Mouse (Mus musculus) spleen, adult 12 weeks (tissue): Measurements from ENCODE around the gene Pts.

Source experiments
- DNase-seq: peaks from one replicate; pipeline ENCODE4 v3.0.0; 2022; ENCODE audit warnings: low spot score

The Pts gene

GRCm38 (mm10) chr9:50530890-50531289 lies 2.4 kb upstream of the Pts start:
- no peak for DNase-seq

DNA sequence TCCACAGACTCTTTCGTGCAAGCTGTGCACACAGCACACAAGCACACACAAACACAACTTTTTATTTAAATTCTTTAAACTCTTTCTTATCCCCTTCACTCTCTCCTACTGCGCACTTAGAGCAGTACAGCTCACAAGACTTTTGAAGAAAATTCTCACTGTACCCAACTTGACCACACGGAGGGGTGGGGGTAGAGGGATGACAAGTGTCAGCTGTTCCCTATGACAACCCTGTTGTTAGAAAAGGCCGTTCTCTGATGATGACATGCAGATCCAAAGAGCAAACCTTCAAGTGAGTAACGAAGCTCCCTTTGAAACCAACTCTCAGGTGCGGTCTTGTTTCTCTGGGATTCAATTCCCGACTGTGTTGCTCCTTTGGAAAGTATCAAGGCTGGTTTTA lies 664 bp downstream of the Pts start:
- no peak for DNase-seq

DNA sequence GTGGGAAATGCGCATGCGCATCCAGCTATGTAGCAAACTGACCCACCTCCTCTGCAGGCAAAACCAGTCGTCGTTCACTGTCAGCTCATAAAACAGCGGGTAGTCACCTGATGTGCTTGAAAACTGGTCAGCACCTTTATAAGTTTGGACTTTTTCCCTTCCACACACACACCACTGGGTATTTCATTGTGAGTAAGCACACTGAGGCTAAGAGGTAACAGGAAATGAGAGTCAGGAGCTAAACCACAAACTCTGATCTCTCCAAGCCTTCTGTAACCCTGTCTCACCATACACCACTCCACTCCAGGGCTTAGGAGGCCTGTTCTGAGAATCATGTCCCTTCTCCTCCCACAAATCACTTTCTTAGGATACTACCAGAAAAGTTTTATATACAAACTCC lies 2.9 kb downstream of the Pts start:
- no peak for DNase-seq

GRCm38 (mm10) chr9:50524936-50525335 lies 3.6 kb downstream of the Pts start:
- no peak for DNase-seq

GRCm38 (mm10) chr9:50522574-50522973 lies 6.0 kb downstream of the Pts start:
- DNase-seq = no peak

DNA sequence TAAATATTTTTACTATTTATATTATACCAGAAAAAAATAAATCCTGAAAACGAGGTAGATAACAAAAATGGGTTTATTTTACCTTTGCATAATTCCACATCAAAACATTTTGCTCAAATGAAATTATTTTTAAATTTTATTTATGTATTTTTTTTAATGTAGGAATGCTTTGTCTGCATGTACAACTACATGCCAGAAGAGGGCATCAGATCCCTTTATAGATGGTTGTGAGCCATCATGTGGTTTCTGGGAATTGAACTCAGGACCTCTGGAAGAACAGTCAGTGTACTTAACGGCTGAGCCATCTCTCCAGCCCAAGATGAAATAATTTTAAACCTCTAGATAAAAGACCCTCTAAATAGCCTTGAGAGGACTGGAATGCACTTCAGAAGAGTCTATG lies 7.0 kb downstream of the Pts start:
- DNase-seq = no peak

DNA sequence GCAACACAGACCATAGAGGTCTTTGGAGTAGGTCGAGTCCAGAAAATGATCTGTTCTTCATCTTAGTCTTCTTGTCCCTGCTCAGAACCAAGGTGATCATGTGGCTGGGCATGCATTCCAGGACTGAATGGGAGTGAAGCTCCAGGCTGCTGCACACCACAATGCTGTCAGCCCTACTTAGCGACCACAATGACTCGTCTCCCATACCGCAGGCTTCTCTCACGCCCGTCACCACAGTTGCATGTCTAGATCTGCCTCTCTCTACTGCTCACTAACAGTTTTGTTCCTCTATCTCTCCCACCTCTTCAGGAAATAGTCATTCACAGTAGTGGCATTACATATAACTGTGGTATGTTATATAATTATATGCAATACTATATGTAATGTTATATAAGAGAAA lies 7.8 kb downstream of the Pts start:
- DNase-seq = no peak

DNA sequence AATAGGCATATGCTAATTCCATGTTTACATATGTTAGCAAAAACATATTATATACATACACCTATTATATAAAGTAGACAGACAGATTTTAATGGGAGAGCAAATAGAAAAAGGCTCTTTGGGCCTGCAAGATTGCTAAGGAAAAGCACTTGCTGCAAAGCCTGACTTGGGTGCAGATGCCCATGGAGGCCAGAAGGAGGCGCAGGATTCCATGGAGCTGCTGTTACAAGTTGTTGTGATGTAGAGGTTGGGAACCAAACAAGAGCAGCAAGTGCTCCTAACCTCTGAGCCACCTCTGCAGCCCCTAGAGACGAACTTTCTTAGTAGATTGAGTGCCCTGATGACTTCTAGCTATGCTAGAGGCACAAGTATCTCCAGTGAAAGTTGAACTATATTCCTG lies 9.7 kb downstream of the Pts start:
- no peak for DNase-seq

DNA sequence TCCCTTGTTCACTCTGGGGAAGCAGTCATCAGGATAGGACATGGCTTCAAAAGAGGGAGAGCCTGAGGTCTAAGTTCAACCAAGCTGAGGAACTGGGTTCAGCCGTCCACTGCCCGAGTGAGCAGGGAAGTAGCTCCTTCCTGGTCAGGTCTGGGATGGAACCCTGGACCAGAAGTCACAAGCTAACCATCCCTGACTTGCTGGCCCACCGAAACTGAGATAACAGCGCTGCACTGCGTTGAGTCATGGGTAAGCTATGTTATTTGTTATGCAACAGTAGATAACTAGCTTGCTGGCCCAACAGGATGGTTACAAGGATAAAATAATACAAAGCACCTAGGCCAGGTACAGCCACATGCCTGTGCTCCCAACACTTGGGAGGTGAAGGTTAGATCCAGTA lies 13.1 kb downstream of the Pts start:
- no peak for DNase-seq

- DNase-seq = no peak
These were observed 21.0 kb downstream of the Pts start for GRCm38 (mm10) chr9:50507570-50507969.

DNA sequence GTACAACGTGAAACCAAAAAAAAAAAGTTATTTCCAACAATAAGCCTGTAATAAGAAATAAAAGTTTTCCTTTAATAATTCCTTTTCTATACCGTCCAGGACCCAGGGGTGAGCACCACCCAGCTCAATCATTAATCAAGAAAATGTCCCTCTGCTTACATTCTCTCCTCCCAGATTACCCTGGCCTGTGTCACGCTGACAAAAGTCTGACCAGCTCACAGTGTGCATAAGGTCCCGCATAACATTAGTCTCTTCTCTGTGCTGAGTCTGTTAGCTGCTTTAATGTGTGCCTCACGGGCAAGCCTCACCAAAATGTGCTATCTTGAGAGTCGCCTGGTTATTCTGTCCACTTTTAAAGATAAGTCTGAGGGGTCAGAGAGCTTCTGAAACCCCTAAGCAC lies 23.1 kb downstream of the Pts start:
- no peak for DNase-seq

GRCm38 (mm10) chr9:50502949-50503348 lies 25.6 kb downstream of the Pts start:
- no peak for DNase-seq

GRCm38 (mm10) chr9:50500974-50501501 lies 27.5 kb downstream of the Pts start:
- DNase-seq = no peak

DNA sequence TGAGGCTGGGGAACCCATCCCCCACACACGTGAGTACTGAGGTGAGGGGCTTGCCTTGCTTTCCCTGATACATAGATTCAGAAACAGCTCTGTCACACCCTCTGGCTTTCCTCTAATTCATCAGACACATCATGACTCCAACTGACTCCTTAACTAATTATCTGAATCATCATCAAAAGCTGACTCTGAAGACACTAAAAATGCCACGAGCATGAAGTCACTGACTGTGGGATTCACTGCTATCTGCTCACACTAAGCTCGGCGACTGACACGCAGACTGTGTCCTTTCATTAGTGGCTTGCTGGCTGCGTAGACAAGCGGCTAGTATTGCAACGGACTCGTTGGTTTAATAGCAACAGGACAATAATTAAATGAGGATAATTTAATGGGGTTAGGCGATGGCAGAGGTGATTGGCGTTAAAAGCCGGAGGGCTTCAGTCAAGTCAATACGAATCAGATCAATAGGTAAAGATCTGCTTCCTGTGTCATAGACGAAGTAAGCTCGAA lies 28.0 kb downstream of the Pts start:
- DNase-seq = no peak

- no peak for DNase-seq
These were observed 28.7 kb downstream of the Pts start for GRCm38 (mm10) chr9:50499781-50500180.

- no peak for DNase-seq
These were observed 29.7 kb downstream of the Pts start for GRCm38 (mm10) chr9:50498815-50499214.

GRCm38 (mm10) chr9:50497536-50497935 lies 31.0 kb downstream of the Pts start:
- no peak for DNase-seq

DNA sequence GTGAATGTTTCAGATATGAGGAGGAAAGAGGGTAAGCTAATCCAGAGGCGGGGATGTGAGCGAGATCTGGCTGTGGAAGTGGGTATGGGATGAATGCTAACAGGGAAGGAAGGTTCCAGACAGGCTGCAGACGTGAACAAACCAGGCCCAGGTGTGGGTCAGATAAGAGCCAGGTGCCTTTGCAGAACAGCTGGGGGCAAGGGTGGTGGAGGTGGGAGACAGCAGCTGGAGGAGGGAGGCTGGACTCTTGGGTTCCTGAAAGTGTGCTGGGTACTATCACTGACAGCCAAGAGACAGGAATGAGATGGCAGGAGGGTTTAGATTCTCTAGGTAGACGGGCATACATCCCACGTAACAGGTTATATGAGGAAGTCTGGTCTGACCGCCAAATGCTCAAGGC lies 31.4 kb downstream of the Pts start:
- DNase-seq = no peak

GRCm38 (mm10) chr9:50496546-50496945 lies 32.0 kb downstream of the Pts start:
- DNase-seq = no peak

- DNase-seq = no peak
These were observed 32.4 kb downstream of the Pts start for GRCm38 (mm10) chr9:50496151-50496505.

DNA sequence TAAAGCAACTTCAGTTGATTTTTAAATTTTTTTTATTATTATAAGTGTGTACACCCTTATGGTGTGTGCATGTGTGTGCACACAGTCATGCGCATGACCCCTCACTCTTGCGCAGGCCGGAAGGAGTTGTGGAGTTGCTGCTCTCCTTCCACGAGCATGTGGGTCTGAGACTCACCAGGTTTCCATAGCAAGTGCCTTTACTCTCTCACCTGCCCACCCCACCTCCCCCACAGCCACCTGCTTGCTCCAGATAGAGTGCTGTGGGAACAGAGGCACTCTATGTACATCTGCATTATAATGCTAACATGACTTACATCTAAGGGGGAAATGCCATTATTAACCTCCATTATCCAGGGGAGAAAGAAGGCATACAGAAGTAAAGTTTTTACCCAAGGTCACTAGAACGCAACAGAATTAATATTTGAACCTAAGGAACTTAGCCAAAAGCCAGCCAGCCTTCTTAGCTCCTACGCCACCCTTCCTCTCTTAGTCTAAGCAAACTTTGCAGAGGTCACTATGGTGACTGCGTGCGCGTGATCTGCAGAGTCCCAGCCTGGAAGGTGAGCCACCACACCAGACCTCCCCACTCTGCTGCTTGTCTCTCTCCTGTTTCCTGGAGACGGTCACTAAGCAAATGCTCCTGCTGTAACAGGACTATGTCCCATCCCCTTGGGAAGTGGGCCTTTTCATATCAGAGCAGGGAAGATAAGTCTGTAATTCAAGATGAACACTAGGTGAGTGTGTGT lies 32.9 kb downstream of the Pts start:
- no peak for DNase-seq

GRCm38 (mm10) chr9:50494311-50494710 lies 34.2 kb downstream of the Pts start, which contains the start of gene Plet1:
Gene Plet1 (plus strand): TSS chr9:50494525.
- no peak for DNase-seq

- no peak for DNase-seq
These were observed 34.7 kb downstream of the Pts start for GRCm38 (mm10) chr9:50493777-50494176.

- DNase-seq = no peak
These were observed 36.9 kb downstream of the Pts start for GRCm38 (mm10) chr9:50491531-50492045.
